Comparison of ENCODE assay signal across 10 mouse cellular contexts in genomic region chr5:64807159-64807558, GRCm38 (mm10). TPM values are rescaled to one million over a fixed set of nuclear protein-coding genes. Genes with fewer than 3 reads are reported as not detected.
DNase-seq lines count a peak whose midpoint lies in the region; ATAC-seq and TF ChIP-seq lines count a peak whose summit lies in the region.
"Had no signal": no experiment of that assay in that cellular context is flagged by ENCODE, and none has a peak within 500 bp of the region (broad histone marks: within the 10 kb centered on the region; RNA-seq: fewer than 3 reads in every experiment).

No protein-coding gene starts in this region.

- H3K27ac ChIP-seq in hindbrain, embryonic 14.5 days: peak overlapping the region; percentile 54; the same call in 1 of the 2 replicates
- H3K27ac ChIP-seq in hindbrain, embryonic 11.5 days (ENCODE audit: low read depth, low read length): no peak overlapping the region
- H3K27ac ChIP-seq in MEL (ENCODE audit: control insufficient read depth, low read depth, low read length): peak overlapping the region; percentile 54; the same call in 1 of the 2 replicates
- 0 out of 2 replicates have a peak overlapping the region, but pooled peaks have one; percentile 48 for H3K27ac ChIP-seq in embryonic facial prominence, embryonic 13.5 days
- peak overlapping the region; percentile 63 for H3K27ac ChIP-seq in liver, embryonic 13.5 days

- H3K79me2 ChIP-seq in MEL (ENCODE audit: control insufficient read depth, insufficient read depth, low read length, poor library complexity): peaks cover 51% of the 10 kb centered on the region

- no peaks in the 10 kb centered on the region for H3K27me3 ChIP-seq in hindbrain, embryonic 14.5 days (ENCODE audit: control insufficient read depth, insufficient read depth, low read length)
- H3K27me3 ChIP-seq in hindbrain, embryonic 11.5 days (ENCODE audit: control insufficient read depth, insufficient read depth, low read length): no peaks in the 10 kb centered on the region
- H3K27me3 ChIP-seq in MEL (ENCODE audit: control insufficient read depth in 1 of 2, insufficient read depth in 2 of 2, low read length in 2 of 2): no peaks in the 10 kb centered on the region
- H3K27me3 ChIP-seq in embryonic facial prominence, embryonic 13.5 days: no peaks in the 10 kb centered on the region
- no peaks in the 10 kb centered on the region for H3K27me3 ChIP-seq in liver, embryonic 13.5 days
- H3K27me3 ChIP-seq: neural tube, embryonic 13.5 days had no signal

- no peak overlapping the region for H3K9ac ChIP-seq in hindbrain, embryonic 14.5 days
- H3K9ac ChIP-seq in hindbrain, embryonic 11.5 days (ENCODE audit: low read depth, low read length): no peak overlapping the region
- peak overlapping the region; percentile 30; the same call in 1 of the 2 replicates for H3K9ac ChIP-seq in MEL (ENCODE audit: control insufficient read depth, low read depth, low read length, poor library complexity, severe bottlenecking)
- no peak overlapping the region for H3K9ac ChIP-seq in embryonic facial prominence, embryonic 13.5 days
- peak overlapping the region; percentile 98 for H3K9ac ChIP-seq in liver, embryonic 13.5 days

- ATAC-seq in hindbrain, embryonic 14.5 days (ENCODE audit: low FRiP score): no peak
- no peak for ATAC-seq in hindbrain, embryonic 11.5 days (ENCODE audit: low FRiP score)
- no peak for ATAC-seq in embryonic facial prominence, embryonic 13.5 days (ENCODE audit: insufficient number of reproducible peaks, insufficient read depth, low FRiP score, low TSS enrichment, low read depth)
- ATAC-seq in liver, embryonic 13.5 days (ENCODE audit: low read depth): no peak

- no peak for TF ChIP-seq RAD21 in MEL (IDR thresholded peaks at IDR 0.05; ENCODE audit: low read depth, low read length)

- no peak overlapping the region for H3K4me3 ChIP-seq in hindbrain, embryonic 14.5 days (replicated peaks; ENCODE audit: low read length)
- no peak overlapping the region for H3K4me3 ChIP-seq in hindbrain, embryonic 11.5 days (ENCODE audit: low read depth, low read length)
- peak overlapping the region in 1 of 2 experiments; percentile 3; a peak in 1 of 4 replicates for H3K4me3 ChIP-seq in MEL (ENCODE audit: control insufficient read depth in 1 of 2, insufficient read depth in 1 of 2, low read depth in 2 of 2, low read length in 2 of 2)
- peak overlapping the region; percentile 7; the same call in 1 of the 2 replicates for H3K4me3 ChIP-seq in embryonic facial prominence, embryonic 13.5 days
- peak overlapping the region; percentile 95 for H3K4me3 ChIP-seq in liver, embryonic 13.5 days (replicated peaks)
- H3K4me3 ChIP-seq: neural tube, embryonic 13.5 days had no signal

- no peaks in the 10 kb centered on the region for H3K9me3 ChIP-seq in hindbrain, embryonic 14.5 days (ENCODE audit: control insufficient read depth, low read length)
- H3K9me3 ChIP-seq in hindbrain, embryonic 11.5 days (ENCODE audit: control insufficient read depth, low read length): no peaks in the 10 kb centered on the region
- no peaks in the 10 kb centered on the region for H3K9me3 ChIP-seq in MEL (replicated peaks; ENCODE audit: insufficient read depth, low read length)
- H3K9me3 ChIP-seq in embryonic facial prominence, embryonic 13.5 days: no peaks in the 10 kb centered on the region
- no peaks in the 10 kb centered on the region for H3K9me3 ChIP-seq in liver, embryonic 13.5 days (replicated peaks)
- H3K9me3 ChIP-seq: neural tube, embryonic 13.5 days had no signal

- no peak for TF ChIP-seq CTCF in MEL (IDR thresholded peaks at IDR 0.05 in 2 of 3, conservative IDR thresholded peaks at IDR 0.05 in 1 of 3; ENCODE audit: control insufficient read depth in 1 of 3, insufficient read depth in 1 of 3, low read depth in 2 of 3, low read length in 3 of 3, poor library complexity in 1 of 3, severe bottlenecking in 1 of 3)

- no peak for DNase-seq in hindbrain, embryonic 14.5 days (ENCODE audit: low spot score)
- no peak for DNase-seq in hindbrain, embryonic 11.5 days (ENCODE audit: low spot score)
- DNase-seq in MEL (ENCODE audit: low read depth, low spot score): peak; percentile 21
- no peak for DNase-seq in liver, embryonic 13.5 days
- no peak for DNase-seq in MN1 (ENCODE audit: low spot score)
- no peak for DNase-seq in right cerebral cortex, postnatal 36 days (ENCODE audit: low spot score in 2 of 2)
- DNase-seq: lung, postnatal 36 days; spleen, adult 18-20 months had no signal

- peaks cover 46% of the 10 kb centered on the region for H3K4me1 ChIP-seq in hindbrain, embryonic 14.5 days (replicated peaks; ENCODE audit: control insufficient read depth, insufficient read depth, low read length)
- peaks cover 11% of the 10 kb centered on the region for H3K4me1 ChIP-seq in hindbrain, embryonic 11.5 days (replicated peaks; ENCODE audit: control insufficient read depth, insufficient read depth, low read length)
- H3K4me1 ChIP-seq in MEL (ENCODE audit: control insufficient read depth in 1 of 2, insufficient read depth in 2 of 2, low read length in 2 of 2): peaks cover 14 to 48% of the 10 kb centered on the region in 2 experiments; a peak in 3 of 4 replicates
- H3K4me1 ChIP-seq in embryonic facial prominence, embryonic 13.5 days: peaks cover 70% of the 10 kb centered on the region
- H3K4me1 ChIP-seq in liver, embryonic 13.5 days (replicated peaks): peaks cover 80% of the 10 kb centered on the region

- 68% methylated on average over 3 of the region's 3 CpGs for WGBS in hindbrain, embryonic 14.5 days
- 67% methylated on average over 3 of the region's 3 CpGs for WGBS in hindbrain, embryonic 11.5 days
- 56% methylated on average over 3 of the region's 3 CpGs for WGBS in embryonic facial prominence, embryonic 13.5 days
- 28% methylated on average over 3 of the region's 3 CpGs for WGBS in liver, embryonic 13.5 days (ENCODE audit: insufficient replicate concordance)

- no peaks in the 10 kb centered on the region for H3K36me3 ChIP-seq in hindbrain, embryonic 14.5 days (replicated peaks; ENCODE audit: control insufficient read depth, insufficient read depth)
- no peaks in the 10 kb centered on the region for H3K36me3 ChIP-seq in hindbrain, embryonic 11.5 days (ENCODE audit: control insufficient read depth, insufficient read depth, low read length)
- peaks cover 0 to 56% of the 10 kb centered on the region in 2 experiments; a peak in 2 of 4 replicates for H3K36me3 ChIP-seq in MEL (ENCODE audit: control insufficient read depth in 1 of 2, insufficient read depth in 2 of 2, low read length in 2 of 2)
- no peaks in the 10 kb centered on the region for H3K36me3 ChIP-seq in embryonic facial prominence, embryonic 13.5 days
- peaks cover 35% of the 10 kb centered on the region for H3K36me3 ChIP-seq in liver, embryonic 13.5 days
- H3K36me3 ChIP-seq: neural tube, embryonic 13.5 days had no signal

- no peak for TF ChIP-seq EP300 in MEL (IDR thresholded peaks at IDR 0.05; ENCODE audit: low read depth in 1 of 2, low read length in 2 of 2)

- TF ChIP-seq POLR2A in MEL (IDR thresholded peaks at IDR 0.05; ENCODE audit: control insufficient read depth in 1 of 2, insufficient read depth in 1 of 2, low read depth in 1 of 2, low read length in 2 of 2, poor library complexity in 1 of 2): no peak

- H3K4me2 ChIP-seq in hindbrain, embryonic 14.5 days (replicated peaks): no peak overlapping the region; the same call in 1 of the 2 replicates
- no peak overlapping the region for H3K4me2 ChIP-seq in hindbrain, embryonic 11.5 days (replicated peaks; ENCODE audit: low read depth, low read length)
- H3K4me2 ChIP-seq in embryonic facial prominence, embryonic 13.5 days: peak overlapping the region; percentile 77; the same call in 1 of the 2 replicates
- H3K4me2 ChIP-seq in liver, embryonic 13.5 days: peak overlapping the region; percentile 78

TF ChIP-seq in MEL, 35 proteins besides CTCF, POLR2A, EP300 and RAD21:
- TF ChIP-seq GATA1 (IDR thresholded peaks at IDR 0.05; ENCODE audit: low read depth, low read length): no peak
- no peak for TF ChIP-seq ELF1 (IDR thresholded peaks at IDR 0.05; ENCODE audit: low read depth, low read length)
- TF ChIP-seq POLR2AphosphoS5 (IDR thresholded peaks at IDR 0.05; ENCODE audit: borderline replicate concordance, low read depth, low read length): no peak
- no peak for TF ChIP-seq USF1 (IDR thresholded peaks at IDR 0.05; ENCODE audit: low read depth, low read length)
- TF ChIP-seq TCF12 (IDR thresholded peaks at IDR 0.05; ENCODE audit: low read depth, low read length): no peak
- no peak for TF ChIP-seq NRF1 (IDR thresholded peaks at IDR 0.05; ENCODE audit: insufficient read depth, low read depth, low read length, poor library complexity, severe bottlenecking)
TF ChIP-seq in MEL: peak in this region for 0.

RNA-seq across cellular contexts. Expression of gene Klf3, which starts 4.0 kb away (rescaled TPM):
- polyA plus RNA-seq in hindbrain, embryonic 14.5 days (2014; fragmentation: Nextera tagmentation; extraction: Ambion mirVana): 24.3 and 25.8 TPM in 2 replicates
- 35.3 and 47.2 TPM in 2 replicates for polyA plus RNA-seq in hindbrain, embryonic 11.5 days (2014; fragmentation: Nextera tagmentation; extraction: Ambion mirVana)
- total RNA-seq in MEL (2012; rRNA removed): 7.1 and 8.4 TPM in 2 replicates
- 10 to 100 TPM; 39.7 to 72.2 TPM for polyA plus RNA-seq in MEL (2012; ENCODE audit: insufficient read depth in 1 of 2, insufficient read length in 2 of 2, low read depth in 1 of 2, low replicate concordance in 2 of 2, missing spikeins in 1 of 2)
- 58.2 and 58.3 TPM in 2 replicates for polyA plus RNA-seq in embryonic facial prominence, embryonic 13.5 days (2015; fragmentation: Nextera tagmentation; extraction: Ambion mirVana)
- 73.2 and 78.4 TPM in 2 replicates for polyA plus RNA-seq in liver, embryonic 13.5 days (2015; fragmentation: Nextera tagmentation; extraction: Ambion mirVana)

Comparison
In these comparisons a context has a peak if more than half of its experiments do, and no peak if none do; other contexts are left out.
1. H3K4me2 ChIP-seq: peak in embryonic facial prominence, embryonic 13.5 days (single experiment) and liver, embryonic 13.5 days (single experiment); none in hindbrain, embryonic 14.5 days (single experiment) and hindbrain, embryonic 11.5 days (single experiment).
2. H3K4me3 ChIP-seq: peak in embryonic facial prominence, embryonic 13.5 days (single experiment) and liver, embryonic 13.5 days (single experiment); none in hindbrain, embryonic 14.5 days (single experiment) and hindbrain, embryonic 11.5 days (single experiment).
3. H3K9ac ChIP-seq: peak in MEL (single experiment) and liver, embryonic 13.5 days (single experiment); none in hindbrain, embryonic 14.5 days (single experiment), hindbrain, embryonic 11.5 days (single experiment) and embryonic facial prominence, embryonic 13.5 days (single experiment).